Mouse (Mus musculus) heart, postnatal 0 days (tissue): Measurements from ENCODE around the gene Elf2.

Experiments used
- CTCF ChIP-seq: IDR thresholded peaks from 2 replicates; pipeline ENCODE4 v1.5.1; 2016; ENCODE audit warnings: antibody characterized with exemption, control low read depth, low read depth
- EP300 ChIP-seq: IDR thresholded peaks from 2 replicates; pipeline ENCODE4 v1.6.1; 2016; ENCODE audit warnings: antibody characterized with exemption, low read depth

DNA sequence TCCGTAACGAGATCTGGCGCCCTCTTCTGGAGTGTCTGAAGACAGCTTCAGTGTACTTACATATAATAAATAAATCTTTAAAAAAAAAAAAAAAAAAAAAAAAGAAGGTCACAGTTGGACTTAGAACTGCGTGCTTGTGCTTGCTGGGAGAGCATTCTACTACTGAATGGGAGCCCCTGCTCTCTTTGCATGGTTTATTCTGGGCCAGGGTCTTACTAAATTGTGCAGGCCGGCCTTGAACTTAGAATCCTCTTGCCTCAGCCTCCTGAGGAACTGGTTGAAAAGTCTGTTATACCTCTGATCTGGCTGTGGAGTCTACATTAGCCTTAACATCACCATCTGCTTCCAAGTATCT is 40.2 kb upstream of the Elf2 start:
- no peak for TF ChIP-seq CTCF
- no peak for TF ChIP-seq EP300
